In genomic region chr11:87442643-87443372, GRCm38 (mm10) we compare ENCODE assay signal across 8 mouse cellular contexts. TPM values are rescaled to one million over a fixed set of nuclear protein-coding genes. Genes with fewer than 3 reads are reported as not detected.
DNase-seq lines count a peak whose midpoint lies in the region; ATAC-seq and TF ChIP-seq lines count a peak whose summit lies in the region.
"Not testable (repeated sequence)": the region's sequence is repeated elsewhere in the genome, so short reads cannot be mapped to it uniquely, and the experiment has no call there.

No protein-coding gene starts in this region.

- H3K4me3 ChIP-seq in heart, embryonic 10.5 days: peak overlapping the region; percentile 49
- peak overlapping the region; percentile 26; the same call in 1 of the 2 replicates for H3K4me3 ChIP-seq in kidney, embryonic 14.5 days (ENCODE audit: low read length)
- H3K4me3 ChIP-seq in limb, embryonic 15.5 days: peak overlapping the region; percentile 35
- peak overlapping the region; percentile 16; the same call in 1 of the 2 replicates for H3K4me3 ChIP-seq in midbrain, postnatal 0 days (ENCODE audit: low read depth, low read length)

- peak; percentile 99 for ATAC-seq in erythroblast, adult 5-6 weeks (replicated peaks; ENCODE audit: low FRiP score, poor library complexity, severe bottlenecking)
- ATAC-seq in kidney, embryonic 14.5 days (ENCODE audit: low FRiP score, low TSS enrichment): peak; percentile 98
- peak; percentile 97 for ATAC-seq in limb, embryonic 15.5 days (ENCODE audit: insufficient number of reproducible peaks, low FRiP score, low TSS enrichment, low read depth)
- peak; percentile 99 for ATAC-seq in midbrain, postnatal 0 days (ENCODE audit: low FRiP score)

- peak overlapping the region; percentile 83 for H3K27ac ChIP-seq in heart, embryonic 10.5 days
- not testable (repeated sequence) for H3K27ac ChIP-seq in kidney, embryonic 14.5 days (ENCODE audit: low read depth, low read length)
- H3K27ac ChIP-seq in limb, embryonic 15.5 days: peak overlapping the region; percentile 77
- peak overlapping the region; percentile 65 for H3K27ac ChIP-seq in midbrain, postnatal 0 days (ENCODE audit: low read depth, low read length)

- TF ChIP-seq CTCF in midbrain, postnatal 0 days (IDR thresholded peaks at IDR 0.05): peak; percentile 32

- H3K9ac ChIP-seq in kidney, embryonic 14.5 days (ENCODE audit: low read depth, low read length); midbrain, postnatal 0 days (replicated peaks; ENCODE audit: low read length, poor library complexity, severe bottlenecking): not testable (repeated sequence)
- H3K9ac ChIP-seq in limb, embryonic 15.5 days: 0 out of 2 replicates have a peak overlapping the region, but pooled peaks have one; percentile 20

- not testable (repeated sequence) for H3K4me1 ChIP-seq in heart, embryonic 10.5 days; kidney, embryonic 14.5 days (ENCODE audit: control insufficient read depth, insufficient read depth, low read length); limb, embryonic 15.5 days; midbrain, postnatal 0 days (ENCODE audit: insufficient read depth, low read length)

- peak; percentile 67 for DNase-seq in 3T3-L1 (ENCODE audit: low read depth, low spot score)
- DNase-seq in adrenal gland, postnatal 4 days (ENCODE audit: low spot score in 2 of 2): peak; percentile 36 to 48
- peak; percentile 89 for DNase-seq in heart, embryonic 10.5 days (ENCODE audit: low spot score)
- peak; percentile 65 for DNase-seq in midbrain, postnatal 0 days (ENCODE audit: low spot score)
- DNase-seq in spleen, postnatal 10 days (ENCODE audit: low spot score in 2 of 2): peak; percentile 73 to 76

- 0 out of 2 replicates have a peak, but pooled peaks cover 16% of the 10 kb centered on the region for H3K27me3 ChIP-seq in heart, embryonic 10.5 days (ENCODE audit: insufficient read depth, poor library complexity, severe bottlenecking)
- not testable (repeated sequence) for H3K27me3 ChIP-seq in kidney, embryonic 14.5 days (ENCODE audit: control insufficient read depth, insufficient read depth, low read length); limb, embryonic 15.5 days; midbrain, postnatal 0 days (ENCODE audit: insufficient read depth, low read length)

- H3K4me2 ChIP-seq in kidney, embryonic 14.5 days (replicated peaks; ENCODE audit: low read depth, low read length): peak overlapping the region; percentile 49
- peak overlapping the region; percentile 60 for H3K4me2 ChIP-seq in limb, embryonic 15.5 days
- peak overlapping the region; percentile 28 for H3K4me2 ChIP-seq in midbrain, postnatal 0 days (ENCODE audit: low read depth, low read length, poor library complexity, severe bottlenecking)

- H3K36me3 ChIP-seq in heart, embryonic 10.5 days; kidney, embryonic 14.5 days (ENCODE audit: control insufficient read depth, insufficient read depth, low read length); limb, embryonic 15.5 days; midbrain, postnatal 0 days (ENCODE audit: insufficient read depth, low read length): not testable (repeated sequence)

- under 1% methylated on average over 32 of the region's 62 CpGs for WGBS in heart, embryonic 10.5 days
- under 1% methylated on average over 32 of the region's 62 CpGs for WGBS in kidney, embryonic 14.5 days
- under 1% methylated on average over 34 of the region's 62 CpGs for WGBS in limb, embryonic 15.5 days
- under 1% methylated on average over 31 of the region's 62 CpGs for WGBS in midbrain, postnatal 0 days

- not testable (repeated sequence) for H3K9me3 ChIP-seq in heart, embryonic 10.5 days; kidney, embryonic 14.5 days (ENCODE audit: control insufficient read depth, low read length); limb, embryonic 15.5 days; midbrain, postnatal 0 days (ENCODE audit: low read length)

RNA-seq across cellular contexts. Expression of gene Tex14, which starts 37.9 kb away (rescaled TPM):
- total RNA-seq in adrenal gland, postnatal 4 days (2021): 1 to 10 TPM in 1 of 2 experiments, under 1 TPM in 1; 0.34 to 1.0 TPM
- total RNA-seq in erythroblast, adult 5-6 weeks (2015; ENCODE audit: low replicate concordance): not detected in 2 replicates
- 0.34 and 0.42 TPM in 2 replicates for total RNA-seq in erythroblast, adult 5-6 weeks (2017; ENCODE audit: low replicate concordance)
- polyA plus RNA-seq in heart, embryonic 10.5 days (2016; fragmentation: Nextera tagmentation; extraction: Ambion mirVana): 0.22 and 0.31 TPM in 2 replicates
- 0.27 and 0.71 TPM in 2 replicates for polyA plus RNA-seq in kidney, embryonic 14.5 days (2014; fragmentation: Nextera tagmentation; extraction: Ambion mirVana)
- 0.82 and 2.1 TPM in 2 replicates for polyA plus RNA-seq in limb, embryonic 15.5 days (2015; fragmentation: Nextera tagmentation; extraction: Ambion mirVana)
- 0.66 and 4.0 TPM in 2 replicates for total RNA-seq in midbrain, postnatal 0 days (2014; rRNA removed)
- polyA plus RNA-seq in midbrain, postnatal 0 days (2015; fragmentation: Nextera tagmentation; extraction: Ambion mirVana): 0.31 and 0.35 TPM in 2 replicates

RNA-seq across cellular contexts. Expression of gene Rad51c, which starts 38.1 kb away (rescaled TPM):
- total RNA-seq in adrenal gland, postnatal 4 days (2021): 1 to 10 TPM; 3.2 to 6.1 TPM
- 0.19 and 3.8 TPM in 2 replicates for total RNA-seq in erythroblast, adult 5-6 weeks (2015; ENCODE audit: low replicate concordance)
- total RNA-seq in erythroblast, adult 5-6 weeks (2017; ENCODE audit: low replicate concordance): 5.9 and 6.3 TPM in 2 replicates
- 11.2 and 12.1 TPM in 2 replicates for polyA plus RNA-seq in heart, embryonic 10.5 days (2016; fragmentation: Nextera tagmentation; extraction: Ambion mirVana)
- polyA plus RNA-seq in kidney, embryonic 14.5 days (2014; fragmentation: Nextera tagmentation; extraction: Ambion mirVana): 7.4 and 8.2 TPM in 2 replicates
- 7.6 and 7.8 TPM in 2 replicates for polyA plus RNA-seq in limb, embryonic 15.5 days (2015; fragmentation: Nextera tagmentation; extraction: Ambion mirVana)
- 2.0 and 2.4 TPM in 2 replicates for total RNA-seq in midbrain, postnatal 0 days (2014; rRNA removed)
- 1.8 and 2.1 TPM in 2 replicates for polyA plus RNA-seq in midbrain, postnatal 0 days (2015; fragmentation: Nextera tagmentation; extraction: Ambion mirVana)
